Mouse (Mus musculus) heart, embryonic 10.5 days (tissue): ENCODE results near the gene Ccdc51. TPM values are rescaled to one million over a fixed set of nuclear protein-coding genes. Genes with fewer than 3 reads are reported as not detected.
A peak's percentile ranks its signal among the peaks of the same experiment; 100 is the strongest.

Source experiments
- DNase-seq: peaks from one replicate; pipeline ENCODE4 v3.0.0-alpha.2; 2017; ENCODE audit warnings: low spot score
- H3K27ac ChIP-seq: fragments of 300-500 bp; sonication (generic); 2 replicates; pipeline ENCODE4 v1.5.1; 2016; ENCODE audit warnings: mild to moderate bottlenecking
- H3K27me3 ChIP-seq: fragments of 300-500 bp; sonication (generic); 2 replicates; pipeline ENCODE4 v1.6.1; 2016; ENCODE audit warnings: mild to moderate bottlenecking; ENCODE audit not compliant: poor library complexity, insufficient read depth, severe bottlenecking
- H3K36me3 ChIP-seq: fragments of 300-500 bp; sonication (generic); 2 replicates; pipeline ENCODE4 v1.6.1; 2016; ENCODE audit warnings: mild to moderate bottlenecking, moderate library complexity
- H3K4me1 ChIP-seq: fragments of 300-500 bp; sonication (generic); 2 replicates; pipeline ENCODE4 v1.6.1; 2016; ENCODE audit warnings: mild to moderate bottlenecking
- H3K4me3 ChIP-seq: fragments of 300-500 bp; sonication (generic); 2 replicates; pipeline ENCODE4 v1.5.1; 2016; ENCODE audit warnings: mild to moderate bottlenecking, moderate library complexity
- H3K9me3 ChIP-seq: fragments of 300-500 bp; sonication (generic); 2 replicates; pipeline ENCODE4 v1.6.1; 2016; ENCODE audit warnings: mild to moderate bottlenecking, moderate library complexity
- WGBS: fragments of 180-500 bp; shearing (Covaris S2); methylation state at CpG from one replicate; pipeline ENCODE4 v1.1.7; 2016; 5-methylcytosine and 5-hydroxymethylcytosine counted together
- polyA plus RNA-seq: library from polyadenylated mRNA; unstranded; fragments of >200 nt; fragmentation: Nextera tagmentation; extraction: Ambion mirVana; gene quantifications from 2 replicates; pipeline ENCODE4 v1.2.1, GENCODE M21; 2016

Ccdc51 gene
- polyA plus RNA-seq, 1 experiment from 2014 or later: 19.7 TPM

GRCm38 (mm10) chr9:109094553-109095136, 12.4 kb downstream of the Ccdc51 start:
- Histone ChIP-seq H3K27me3 (no peaks in the 10 kb centered on the region), H3K36me3 (peaks cover 28% of the 10 kb centered on the region), H3K4me1 (peaks cover 73% of the 10 kb centered on the region), H3K27ac (peak overlapping the region; percentile 99), H3K4me3 (peak overlapping the region; percentile 86), H3K9me3 (no peaks in the 10 kb centered on the region)
- WGBS: 1% methylated on average over 21 of the region's 21 CpGs
- no peak for DNase-seq

GRCm38 (mm10) chr9:109095137-109095982, 13.1 kb downstream of the Ccdc51 start, which contains the start of gene Plxnb1:
Gene Plxnb1, plus strand, starts transcription at chr9:109095389.
- Histone ChIP-seq H3K4me1 (peaks cover 80% of the 10 kb centered on the region), H3K4me3 (peak within 1 kb of the TSS; percentile 86), H3K27ac (peak within 1 kb of the TSS; percentile 99), H3K9me3 (no peaks in the 10 kb centered on the region), H3K36me3 (peaks cover 28% of the 10 kb centered on the region), H3K27me3 (no peaks in the 10 kb centered on the region)
- DNase-seq: peak; percentile 91
- WGBS: under 1% methylated on average over 102 of the region's 102 CpGs

GRCm38 (mm10) chr9:109096251-109096661, 14.0 kb downstream of the Ccdc51 start:
- H3K27me3 ChIP-seq: no peaks in the 10 kb centered on the region
- 43% methylated on average over 9 of the region's 9 CpGs for WGBS

GRCm38 (mm10) chr9:109096856-109097255, 14.6 kb downstream of the Ccdc51 start:
- H3K4me1 ChIP-seq: peaks cover 85% of the 10 kb centered on the region
- H3K27ac ChIP-seq: peak overlapping the region; percentile 99
- H3K9me3 ChIP-seq: no peaks in the 10 kb centered on the region
- peak; percentile 86 for DNase-seq
- H3K27me3 ChIP-seq: no peaks in the 10 kb centered on the region
- WGBS: 37% methylated on average over 6 of the region's 6 CpGs
- H3K4me3 ChIP-seq: peak overlapping the region; percentile 86
- peaks cover 27% of the 10 kb centered on the region for H3K36me3 ChIP-seq

More at GRCm38 (mm10) chr9:109096251-109096661, 14.0 kb downstream of the Ccdc51 start:
- no peak for DNase-seq
- Histone ChIP-seq H3K4me3 (peak overlapping the region; percentile 86), H3K4me1 (peaks cover 85% of the 10 kb centered on the region), H3K9me3 (no peaks in the 10 kb centered on the region), H3K36me3 (peaks cover 28% of the 10 kb centered on the region), H3K27ac (peak overlapping the region; percentile 99)

GRCm38 (mm10) chr9:109097291-109097690, 15.0 kb downstream of the Ccdc51 start:
- WGBS: 39% methylated on average over 6 of the region's 6 CpGs
- H3K4me1 ChIP-seq: peaks cover 85% of the 10 kb centered on the region
- DNase-seq: no peak

GRCm38 (mm10) chr9:109097831-109098230, 15.5 kb downstream of the Ccdc51 start:
- H3K4me1 ChIP-seq: peaks cover 83% of the 10 kb centered on the region
- no peaks in the 10 kb centered on the region for H3K9me3 ChIP-seq
- no peaks in the 10 kb centered on the region for H3K27me3 ChIP-seq
- peak overlapping the region; percentile 86 for H3K4me3 ChIP-seq
- H3K36me3 ChIP-seq: peaks cover 32% of the 10 kb centered on the region
- WGBS: 50% methylated on average over 5 of the region's 5 CpGs
- DNase-seq: no peak
- peak overlapping the region; percentile 99 for H3K27ac ChIP-seq

More at GRCm38 (mm10) chr9:109097291-109097690, 15.0 kb downstream of the Ccdc51 start:
- peak overlapping the region; percentile 86 for H3K4me3 ChIP-seq
- peak overlapping the region; percentile 99 for H3K27ac ChIP-seq
- no peaks in the 10 kb centered on the region for H3K9me3 ChIP-seq
- H3K27me3 ChIP-seq: no peaks in the 10 kb centered on the region
- H3K36me3 ChIP-seq: peaks cover 28% of the 10 kb centered on the region

- 86% methylated on average over 8 of the region's 8 CpGs for WGBS
- Histone ChIP-seq H3K36me3 (peaks cover 38% of the 10 kb centered on the region), H3K4me3 (peak overlapping the region; percentile 86), H3K4me1 (peaks cover 82% of the 10 kb centered on the region), H3K9me3 (no peaks in the 10 kb centered on the region), H3K27me3 (no peaks in the 10 kb centered on the region), H3K27ac (peak overlapping the region; percentile 99)
- no peak for DNase-seq
Observed at GRCm38 (mm10) chr9:109098366-109098765, 16.1 kb downstream of the Ccdc51 start.

- Histone ChIP-seq H3K9me3 (no peaks in the 10 kb centered on the region), H3K36me3 (peaks cover 44% of the 10 kb centered on the region), H3K27me3 (no peaks in the 10 kb centered on the region), H3K4me1 (peaks cover 76% of the 10 kb centered on the region), H3K27ac (peak overlapping the region; percentile 99), H3K4me3 (peak overlapping the region; percentile 39)
- peak; percentile 88 for DNase-seq
- 29% methylated on average over 6 of the region's 6 CpGs for WGBS
Observed at GRCm38 (mm10) chr9:109098969-109099368, 16.7 kb downstream of the Ccdc51 start.

GRCm38 (mm10) chr9:109100307-109100928, 18.1 kb downstream of the Ccdc51 start:
- Histone ChIP-seq H3K36me3 (peaks cover 58% of the 10 kb centered on the region), H3K9me3 (no peaks in the 10 kb centered on the region), H3K4me3 (no peak overlapping the region), H3K27me3 (no peaks in the 10 kb centered on the region), H3K4me1 (peaks cover 72% of the 10 kb centered on the region), H3K27ac (peak overlapping the region; percentile 99)
- no peak for DNase-seq
- 92% methylated on average over 20 of the region's 20 CpGs for WGBS

- WGBS: 87% methylated on average over 5 of the region's 5 CpGs
- H3K4me1 ChIP-seq: peaks cover 58% of the 10 kb centered on the region
Observed at GRCm38 (mm10) chr9:109101933-109102445, 19.7 kb downstream of the Ccdc51 start.

GRCm38 (mm10) chr9:109102541-109102940, 20.2 kb downstream of the Ccdc51 start:
- no peak for DNase-seq
- H3K36me3 ChIP-seq: peaks cover 79% of the 10 kb centered on the region
- H3K4me3 ChIP-seq: no peak overlapping the region
- H3K9me3 ChIP-seq: no peaks in the 10 kb centered on the region
- no peaks in the 10 kb centered on the region for H3K27me3 ChIP-seq
- WGBS: 89% methylated on average over 3 of the region's 3 CpGs
- peaks cover 52% of the 10 kb centered on the region for H3K4me1 ChIP-seq
- no peak overlapping the region for H3K27ac ChIP-seq

More at GRCm38 (mm10) chr9:109101933-109102445, 19.7 kb downstream of the Ccdc51 start:
- Histone ChIP-seq H3K4me3 (no peak overlapping the region), H3K27me3 (no peaks in the 10 kb centered on the region), H3K9me3 (no peaks in the 10 kb centered on the region), H3K36me3 (peaks cover 74% of the 10 kb centered on the region), H3K27ac (no peak overlapping the region)
- no peak for DNase-seq

- H3K4me1 ChIP-seq: peaks cover 45% of the 10 kb centered on the region
Observed at GRCm38 (mm10) chr9:109103250-109103649, 21.0 kb downstream of the Ccdc51 start.

More at GRCm38 (mm10) chr9:109103250-109103649, 21.0 kb downstream of the Ccdc51 start:
- Histone ChIP-seq H3K36me3 (peaks cover 87% of the 10 kb centered on the region), H3K4me3 (no peak overlapping the region), H3K27ac (no peak overlapping the region; the same call in 1 of the 2 replicates), H3K27me3 (no peaks in the 10 kb centered on the region), H3K9me3 (no peaks in the 10 kb centered on the region)
- no peak for DNase-seq
- 72% methylated on average over 7 of the region's 7 CpGs for WGBS
